Mouse (Mus musculus): ENCODE results near the gene Car7. TPM values are rescaled to one million over a fixed set of nuclear protein-coding genes. Genes with fewer than 3 reads are reported as not detected.

Car7 gene
- polyA plus RNA-seq, 1 experiment from 2014 or later, result 0.84 TPM

DNA sequence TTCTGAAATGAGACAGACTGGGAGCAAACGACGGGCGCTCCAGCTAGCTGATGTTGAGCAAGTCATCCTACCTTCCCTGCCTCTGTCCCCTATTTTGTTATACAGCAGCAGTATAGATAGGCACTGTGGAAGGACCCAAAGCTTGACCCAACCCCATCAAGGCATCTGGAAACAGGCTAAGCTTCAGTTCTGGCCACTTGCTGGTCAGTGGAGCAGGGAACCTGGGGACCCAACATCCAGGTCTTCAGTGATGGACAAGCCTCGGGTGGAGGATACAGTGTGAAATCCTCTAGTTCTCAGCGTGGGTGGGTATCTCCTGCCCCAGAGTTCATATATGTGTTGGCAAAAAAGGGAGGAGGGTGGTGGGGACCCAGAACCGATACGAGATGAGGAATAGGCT is 5.7 kb downstream of the Car7 start:
- TF ChIP-seq CTCF (IDR thresholded peaks at IDR 0.05), result no peak
- no peak for TF ChIP-seq EP300 (IDR thresholded peaks at IDR 0.05)
- no peak overlapping the region for H3K9ac ChIP-seq (replicated peaks; ENCODE audit: low read depth)

DNA sequence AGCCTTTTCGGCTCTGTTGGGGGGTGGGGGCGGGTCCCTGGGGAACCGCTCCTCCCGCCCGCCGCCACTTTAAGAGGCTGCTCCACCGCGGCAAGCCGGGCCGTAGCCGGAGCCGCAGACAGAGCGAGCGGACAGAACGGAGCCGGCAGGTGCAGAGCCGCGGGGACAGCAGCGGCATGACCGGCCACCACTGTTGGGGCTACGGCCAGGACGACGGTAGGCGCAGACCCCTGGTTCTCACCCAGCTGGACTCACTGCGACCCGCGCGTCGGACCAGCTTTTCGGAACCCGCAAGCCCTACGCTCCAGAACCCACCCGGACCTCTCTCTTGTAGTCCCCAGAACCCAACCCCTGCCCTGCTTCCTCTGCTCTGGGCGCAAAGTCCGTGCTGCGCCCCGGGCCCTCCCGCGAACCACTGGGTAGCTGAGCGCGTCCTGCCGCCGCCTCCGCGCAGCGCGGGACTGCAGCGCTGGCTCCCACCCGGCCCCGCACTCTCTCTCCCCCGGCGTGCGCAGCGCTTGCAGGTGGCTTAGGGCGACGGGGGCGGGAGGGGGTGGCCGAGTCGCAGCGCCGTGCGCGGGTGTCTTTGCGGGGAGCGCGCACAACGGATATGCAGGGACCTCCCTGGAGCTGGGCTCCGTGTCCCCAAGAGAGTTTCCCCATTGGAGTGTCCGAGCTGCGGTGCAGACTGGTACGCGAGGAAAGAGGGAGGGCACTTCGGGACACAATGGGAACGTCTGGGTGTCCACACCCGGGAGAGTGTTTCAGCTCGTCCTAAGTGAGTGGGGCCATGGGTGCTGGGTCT is 6.4 kb downstream of the Car7 start:
- Histone ChIP-seq H3K4me3 (ENCODE audit: low read depth, low read length) (peak overlapping the region; percentile 45), H3K36me3 (ENCODE audit: insufficient read depth, low read length) (no peaks in the 10 kb centered on the region), H3K9me3 (ENCODE audit: low read length) (no peaks in the 10 kb centered on the region), H3K9ac (replicated peaks; ENCODE audit: low read depth) (no peak overlapping the region), H3K4me1 (ENCODE audit: insufficient read depth, low read depth, low read length) (peaks cover 6% of the 10 kb centered on the region; the same call in 1 of the 2 replicates), H3K4me2 (replicated peaks; ENCODE audit: low read depth, low read length) (peak overlapping the region; percentile 84), H3K27me3 (replicated peaks; ENCODE audit: insufficient read depth, low read length) (peaks cover 30% of the 10 kb centered on the region), H3K27ac (ENCODE audit: low read length) (no peak overlapping the region)
- DNase-seq (ENCODE audit: low spot score) (no peak), ATAC-seq (peak; percentile 30; the same call in 1 of the 2 replicates)
- TF ChIP-seq EP300 (IDR thresholded peaks at IDR 0.05) (no peak), CTCF (IDR thresholded peaks at IDR 0.05) (no peak)
- under 1% methylated on average over 54 of the region's 76 CpGs for WGBS

More for the DNA sequence above, 5.7 kb downstream of the Car7 start:
- 48% methylated on average over 7 of the region's 7 CpGs for WGBS
- no peak overlapping the region for H3K27ac ChIP-seq (ENCODE audit: low read length)
- DNase-seq (ENCODE audit: low spot score) (no peak), ATAC-seq (no peak)
- H3K4me3 ChIP-seq (ENCODE audit: low read depth, low read length), result peak overlapping the region; percentile 45
- H3K27me3 ChIP-seq (replicated peaks; ENCODE audit: insufficient read depth, low read length), result peaks cover 30% of the 10 kb centered on the region
- no peaks in the 10 kb centered on the region for H3K36me3 ChIP-seq (ENCODE audit: insufficient read depth, low read length)
- peaks cover 7% of the 10 kb centered on the region; the same call in 1 of the 2 replicates for H3K4me1 ChIP-seq (ENCODE audit: insufficient read depth, low read depth, low read length)
- no peaks in the 10 kb centered on the region for H3K9me3 ChIP-seq (ENCODE audit: low read length)
- H3K4me2 ChIP-seq (replicated peaks; ENCODE audit: low read depth, low read length), result peak overlapping the region; percentile 84

DNA sequence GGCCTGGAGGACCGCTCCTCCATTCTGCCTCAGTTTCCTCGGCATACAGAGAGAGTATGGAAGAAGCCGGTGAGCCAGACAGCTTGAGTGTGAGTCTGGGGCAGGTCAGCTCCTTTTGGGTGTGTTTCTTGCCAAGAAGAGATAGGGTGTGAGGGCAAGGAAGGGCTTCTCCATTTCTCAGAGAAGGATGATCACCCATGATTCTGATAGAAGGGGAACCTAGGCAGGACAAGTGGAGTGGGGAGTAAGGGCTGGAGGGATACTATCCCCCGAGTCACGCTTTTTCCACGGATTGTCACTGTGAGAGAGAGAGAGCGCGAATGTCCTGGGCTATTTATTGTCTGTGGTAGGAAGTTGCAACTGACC is 7.0 kb downstream of the Car7 start:
- no peak for TF ChIP-seq EP300 (IDR thresholded peaks at IDR 0.05)
- no peak for TF ChIP-seq CTCF (IDR thresholded peaks at IDR 0.05)
- no peaks in the 10 kb centered on the region for H3K36me3 ChIP-seq (ENCODE audit: insufficient read depth, low read length)
- peaks cover 30% of the 10 kb centered on the region for H3K27me3 ChIP-seq (replicated peaks; ENCODE audit: insufficient read depth, low read length)
- H3K9ac ChIP-seq (replicated peaks; ENCODE audit: low read depth), result no peak overlapping the region
- H3K4me2 ChIP-seq (replicated peaks; ENCODE audit: low read depth, low read length), result peak overlapping the region; percentile 84
- ATAC-seq (no peak), DNase-seq (ENCODE audit: low spot score) (no peak)
- no peak overlapping the region for H3K27ac ChIP-seq (ENCODE audit: low read length)
- peak overlapping the region; percentile 45 for H3K4me3 ChIP-seq (ENCODE audit: low read depth, low read length)
- H3K4me1 ChIP-seq (ENCODE audit: insufficient read depth, low read depth, low read length), result peaks cover 6% of the 10 kb centered on the region; the same call in 1 of the 2 replicates
- no peaks in the 10 kb centered on the region for H3K9me3 ChIP-seq (ENCODE audit: low read length)
- WGBS, result 15% methylated on average over 8 of the region's 8 CpGs

DNA sequence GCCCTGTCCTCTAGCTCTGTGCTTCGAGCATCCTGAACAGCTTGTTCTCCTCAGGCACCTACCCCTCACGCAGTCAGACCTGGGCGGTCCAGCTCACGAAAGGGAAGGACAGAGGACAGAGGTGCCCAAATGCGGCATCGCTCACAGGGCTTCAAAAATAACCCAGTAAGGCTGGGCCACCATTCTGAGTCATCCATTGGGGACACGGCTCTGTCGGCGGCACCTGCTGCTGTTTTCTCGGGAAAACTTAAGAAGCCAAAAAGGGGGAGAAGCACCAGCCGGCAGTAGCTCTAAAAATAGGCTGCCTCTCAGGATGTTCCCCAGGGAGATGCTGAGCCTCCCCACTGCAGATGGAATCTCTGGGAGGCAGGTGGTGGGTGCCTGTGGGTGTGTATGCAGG is 7.7 kb downstream of the Car7 start:
- TF ChIP-seq EP300 (IDR thresholded peaks at IDR 0.05) (no peak), CTCF (IDR thresholded peaks at IDR 0.05) (no peak)
- Histone ChIP-seq H3K4me1 (ENCODE audit: insufficient read depth, low read depth, low read length) (peaks cover 6% of the 10 kb centered on the region; the same call in 1 of the 2 replicates), H3K9ac (replicated peaks; ENCODE audit: low read depth) (no peak overlapping the region), H3K27me3 (replicated peaks; ENCODE audit: insufficient read depth, low read length) (peaks cover 30% of the 10 kb centered on the region), H3K4me2 (replicated peaks; ENCODE audit: low read depth, low read length) (no peak overlapping the region), H3K36me3 (ENCODE audit: insufficient read depth, low read length) (no peaks in the 10 kb centered on the region), H3K4me3 (ENCODE audit: low read depth, low read length) (no peak overlapping the region), H3K27ac (ENCODE audit: low read length) (no peak overlapping the region), H3K9me3 (ENCODE audit: low read length) (no peaks in the 10 kb centered on the region)
- ATAC-seq (no peak), DNase-seq (ENCODE audit: low spot score) (no peak)
- 16% methylated on average over 11 of the region's 11 CpGs for WGBS

DNA sequence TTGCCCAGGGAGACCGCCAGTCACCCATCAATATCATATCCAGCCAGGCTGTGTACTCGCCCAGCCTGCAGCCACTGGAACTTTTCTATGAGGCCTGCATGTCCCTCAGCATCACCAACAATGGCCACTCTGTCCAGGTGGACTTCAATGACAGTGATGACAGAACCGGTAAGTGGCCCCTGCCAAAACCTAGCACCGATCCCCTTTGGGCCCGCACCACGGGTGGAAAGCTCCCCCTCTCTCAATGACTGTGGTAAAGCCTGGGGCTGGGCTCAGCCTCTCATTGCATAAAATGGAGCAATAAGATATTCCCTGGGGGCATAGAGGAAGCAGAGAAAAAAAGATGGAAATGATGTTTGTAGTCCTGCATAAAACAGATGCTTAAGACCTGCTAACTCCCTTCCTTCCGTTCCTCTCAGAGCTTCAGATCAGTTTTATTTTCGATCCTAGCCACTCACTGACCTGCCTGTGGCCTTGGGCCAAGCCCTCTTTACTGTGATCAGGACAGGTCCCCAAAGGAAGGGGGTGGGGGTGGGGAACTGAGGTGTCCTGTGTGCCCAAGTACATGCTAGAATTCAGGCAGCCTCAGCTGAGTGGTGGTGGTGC is 9.1 kb downstream of the Car7 start:
- H3K36me3 ChIP-seq (ENCODE audit: insufficient read depth, low read length), result no peaks in the 10 kb centered on the region
- no peak overlapping the region for H3K9ac ChIP-seq (replicated peaks; ENCODE audit: low read depth)
- no peak overlapping the region for H3K4me2 ChIP-seq (replicated peaks; ENCODE audit: low read depth, low read length)
- ATAC-seq (no peak), DNase-seq (ENCODE audit: low spot score) (no peak)
- no peak for TF ChIP-seq CTCF (IDR thresholded peaks at IDR 0.05)
- peaks cover 6% of the 10 kb centered on the region; the same call in 1 of the 2 replicates for H3K4me1 ChIP-seq (ENCODE audit: insufficient read depth, low read depth, low read length)
- 76% methylated on average over 8 of the region's 8 CpGs for WGBS
- peaks cover 30% of the 10 kb centered on the region for H3K27me3 ChIP-seq (replicated peaks; ENCODE audit: insufficient read depth, low read length)
- no peaks in the 10 kb centered on the region for H3K9me3 ChIP-seq (ENCODE audit: low read length)
- no peak overlapping the region for H3K27ac ChIP-seq (ENCODE audit: low read length)
- no peak overlapping the region for H3K4me3 ChIP-seq (ENCODE audit: low read depth, low read length)

DNA sequence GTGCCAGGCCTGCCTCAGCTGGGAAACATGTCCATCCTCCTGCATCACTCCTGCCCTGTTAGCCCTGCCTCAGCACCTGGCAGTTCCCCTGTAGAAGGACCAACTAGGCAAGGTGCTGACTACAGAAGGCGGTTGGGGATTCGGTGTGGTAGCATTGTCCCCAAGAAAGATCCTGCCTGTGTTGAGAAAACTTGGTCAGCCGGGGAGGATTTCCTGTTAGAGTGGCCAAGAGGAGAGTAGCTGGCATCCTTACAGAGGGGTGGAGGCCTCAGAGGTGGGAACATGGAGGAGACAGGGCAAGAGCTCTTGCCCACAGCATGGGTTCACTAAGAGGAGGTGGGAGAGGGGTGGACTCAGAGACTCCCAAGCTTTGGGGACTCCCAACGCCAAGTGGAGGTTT is 20.7 kb downstream of the Car7 start:
- WGBS, result 58% methylated on average over 4 of the region's 4 CpGs
- H3K27me3 ChIP-seq (replicated peaks; ENCODE audit: insufficient read depth, low read length), result no peaks in the 10 kb centered on the region
- no peak overlapping the region for H3K4me3 ChIP-seq (ENCODE audit: low read depth, low read length)
- no peaks in the 10 kb centered on the region for H3K4me1 ChIP-seq (ENCODE audit: insufficient read depth, low read depth, low read length)
- no peaks in the 10 kb centered on the region for H3K36me3 ChIP-seq (ENCODE audit: insufficient read depth, low read length)
- H3K4me2 ChIP-seq (replicated peaks; ENCODE audit: low read depth, low read length), result no peak overlapping the region
- no peaks in the 10 kb centered on the region for H3K9me3 ChIP-seq (ENCODE audit: low read length)
- H3K9ac ChIP-seq (replicated peaks; ENCODE audit: low read depth), result no peak overlapping the region
- ATAC-seq (no peak), DNase-seq (ENCODE audit: low spot score) (peak; percentile 32)
- H3K27ac ChIP-seq (ENCODE audit: low read length), result no peak overlapping the region
- no peak for TF ChIP-seq CTCF (IDR thresholded peaks at IDR 0.05)
- TF ChIP-seq EP300 (IDR thresholded peaks at IDR 0.05), result no peak

All from lung, postnatal 0 days (tissue).